Mouse (Mus musculus) inflammation-experienced regulatory T-cells, adult 16 weeks (primary cell): ENCODE results near the gene Rreb1. TPM values are rescaled to one million over a fixed set of nuclear protein-coding genes. Genes with fewer than 3 reads are reported as not detected.

ENCODE experiments used
- polyA plus RNA-seq: library from polyadenylated mRNA; unstranded; fragments of 100-300 nt; shearing (Covaris generic); gene quantifications from one replicate; pipeline ENCODE4 v1.2.1, GENCODE M21; 2017

Gene Rreb1
- polyA plus RNA-seq: 14.5 TPM

GRCm38 (mm10) chr13:37778147-37778593 lies at the start of gene Rreb1:
Gene Rreb1, plus strand, starts transcription at chr13:37778400.

GRCm38 (mm10) chr13:37993704-37994404 lies 215.7 kb downstream of the Rreb1 start, which contains the start of gene Ssr1:
Gene Ssr1, minus strand, starts transcription at chr13:37994217.

Other genes starting within 250 kb of the Rreb1 start
- 87.6 TPM for gene Ssr1, start 215.8 kb downstream of the Rreb1 start, polyA plus RNA-seq